Mouse (Mus musculus) adrenal gland, adult 2 months (tissue): ENCODE data around the gene Vstm5. TPM values are rescaled to one million over a fixed set of nuclear protein-coding genes. Genes with fewer than 3 reads are reported as not detected.

Source experiments
- DNase-seq: peaks from one replicate; pipeline ENCODE4 v3.0.0; 2021
- long read RNA-seq: library from polyadenylated mRNA; stranded (forward); transcript quantifications from one replicate; pipeline ENCODE4 v2.0.0, GENCODE M21; 2021
- polyA plus RNA-seq: library from polyadenylated mRNA; depleted of rRNA; stranded (reverse); fragments of >200 nt; gene quantifications from 2 replicates; pipeline ENCODE4 v1.2.3, GENCODE M21; 2012; rRNA removed
- total RNA-seq, 2 experiments: library from RNA; stranded (reverse); gene quantifications; 2 replicates each; pipeline ENCODE4 v1.2.3; 2021

Gene Vstm5
- total RNA-seq (1 to 10 TPM in 1 of 2 experiments, under 1 TPM in 1; 0.55 to 1.2 TPM), polyA plus RNA-seq (1.2 and 1.4 TPM in 2 replicates)
- long read RNA-seq, partial matches to known transcripts: 1 of 2 reads
- long read RNA-seq, other reads (novel, unspliced or antisense): 0 of 2 reads

- DNase-seq: peak; percentile 34
These were observed at the start of gene Vstm5 for GRCm38 (mm10) chr9:15239042-15239925. Gene Vstm5 (plus strand): TSS chr9:15239045.

DNA sequence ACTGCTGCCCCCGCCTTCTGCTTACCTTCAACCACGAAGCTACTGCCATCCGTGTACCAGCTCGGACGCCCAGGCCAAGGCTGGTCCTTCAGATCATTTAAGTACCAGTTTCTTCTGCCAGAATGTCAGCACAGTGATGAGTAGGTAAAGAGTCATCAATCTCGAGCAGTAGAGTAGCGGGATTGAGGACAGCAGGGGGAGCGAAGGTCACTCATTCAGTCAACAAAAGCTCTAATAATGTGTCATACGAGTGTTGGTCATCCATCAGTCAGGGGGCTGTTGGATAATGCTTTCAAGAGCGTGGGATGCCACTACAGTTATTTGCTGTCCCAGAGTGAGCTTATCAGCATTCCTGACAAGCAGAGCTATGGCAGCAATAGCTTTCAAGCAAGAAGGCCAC, 44.0 kb upstream of the Vstm5 start:
- peak; percentile 57 for DNase-seq

GRCm38 (mm10) chr9:15206631-15207030, 32.2 kb upstream of the Vstm5 start:
- no peak for DNase-seq

- no peak for DNase-seq
These were observed 29.5 kb upstream of the Vstm5 start for GRCm38 (mm10) chr9:15209320-15209719.

- DNase-seq: no peak
These were observed 27.0 kb upstream of the Vstm5 start for GRCm38 (mm10) chr9:15211876-15212275.

GRCm38 (mm10) chr9:15213695-15214094, 25.1 kb upstream of the Vstm5 start:
- no peak for DNase-seq

DNA sequence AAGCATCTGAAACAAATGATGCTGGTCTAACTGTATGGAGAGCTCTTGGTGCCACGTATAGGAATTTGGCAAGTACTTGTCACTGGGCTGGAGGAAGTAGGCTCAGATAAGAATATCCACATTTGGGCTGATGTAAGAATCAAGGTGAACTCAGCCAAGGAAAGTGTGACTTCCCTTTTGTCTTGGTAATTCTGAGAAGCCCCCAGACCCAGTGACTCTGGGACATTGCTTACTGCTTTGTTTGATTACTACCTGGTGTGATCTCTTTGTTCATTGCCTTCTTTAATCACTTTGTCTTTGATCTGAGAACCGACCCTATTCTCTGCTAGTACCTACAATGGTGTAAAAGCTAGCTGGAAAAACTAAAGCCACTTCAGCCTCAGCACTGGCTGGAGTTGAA, 13.9 kb upstream of the Vstm5 start:
- DNase-seq: no peak

GRCm38 (mm10) chr9:15232445-15232844, 6.4 kb upstream of the Vstm5 start:
- no peak for DNase-seq

DNA sequence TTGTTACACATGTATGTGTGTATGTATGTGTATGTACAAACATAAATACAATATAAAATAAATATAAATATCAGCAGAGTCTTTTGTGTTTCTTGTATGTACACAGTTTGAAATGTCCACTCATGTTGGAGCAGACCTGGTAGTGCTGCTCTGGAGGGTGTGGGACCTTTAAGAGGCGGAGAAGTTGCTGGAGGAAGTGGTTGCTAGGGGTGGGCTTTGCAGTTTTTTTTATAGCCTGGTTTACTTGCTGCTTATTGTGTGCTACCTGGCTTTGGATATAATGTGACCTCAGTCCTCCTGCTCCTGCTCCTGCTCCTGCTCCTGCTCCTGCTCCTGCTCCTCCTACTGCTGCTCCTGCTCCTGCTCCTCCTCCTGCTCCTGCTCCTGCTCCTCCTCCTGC, 5.2 kb upstream of the Vstm5 start:
- DNase-seq: no peak

DNA sequence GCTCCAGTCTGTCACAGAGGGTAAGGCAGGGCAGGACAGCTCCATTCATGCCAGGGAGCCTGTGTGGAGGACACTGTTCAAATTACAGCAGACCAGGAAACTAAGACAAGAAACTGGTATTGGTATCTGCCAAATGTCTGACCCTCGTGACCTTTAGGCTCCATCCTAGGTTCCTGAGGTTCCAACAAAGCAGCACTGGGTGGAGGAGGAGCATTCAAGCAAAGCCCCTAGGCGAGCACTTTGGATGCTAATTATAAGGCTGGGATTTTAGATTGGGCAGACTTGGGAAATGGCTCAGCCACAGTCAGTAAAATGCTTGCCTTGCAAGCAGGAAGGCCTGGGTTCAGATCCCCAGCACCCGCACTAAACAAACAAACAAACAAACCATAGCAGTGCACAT, 2.9 kb upstream of the Vstm5 start:
- DNase-seq: no peak

GRCm38 (mm10) chr9:15237516-15238296, 1.1 kb upstream of the Vstm5 start:
- no peak for DNase-seq

GRCm38 (mm10) chr9:15238297-15238990, 401 bp upstream of the Vstm5 start:
- DNase-seq: no peak

- no peak for DNase-seq
These were observed 1.2 kb downstream of the Vstm5 start for GRCm38 (mm10) chr9:15240006-15240405.

- no peak for DNase-seq
These were observed 2.2 kb downstream of the Vstm5 start for GRCm38 (mm10) chr9:15240863-15241595.

- peak; percentile 46 for DNase-seq
These were observed 2.7 kb downstream of the Vstm5 start for GRCm38 (mm10) chr9:15241596-15241939.

- DNase-seq: no peak
These were observed 3.3 kb downstream of the Vstm5 start for GRCm38 (mm10) chr9:15242130-15242529.

DNA sequence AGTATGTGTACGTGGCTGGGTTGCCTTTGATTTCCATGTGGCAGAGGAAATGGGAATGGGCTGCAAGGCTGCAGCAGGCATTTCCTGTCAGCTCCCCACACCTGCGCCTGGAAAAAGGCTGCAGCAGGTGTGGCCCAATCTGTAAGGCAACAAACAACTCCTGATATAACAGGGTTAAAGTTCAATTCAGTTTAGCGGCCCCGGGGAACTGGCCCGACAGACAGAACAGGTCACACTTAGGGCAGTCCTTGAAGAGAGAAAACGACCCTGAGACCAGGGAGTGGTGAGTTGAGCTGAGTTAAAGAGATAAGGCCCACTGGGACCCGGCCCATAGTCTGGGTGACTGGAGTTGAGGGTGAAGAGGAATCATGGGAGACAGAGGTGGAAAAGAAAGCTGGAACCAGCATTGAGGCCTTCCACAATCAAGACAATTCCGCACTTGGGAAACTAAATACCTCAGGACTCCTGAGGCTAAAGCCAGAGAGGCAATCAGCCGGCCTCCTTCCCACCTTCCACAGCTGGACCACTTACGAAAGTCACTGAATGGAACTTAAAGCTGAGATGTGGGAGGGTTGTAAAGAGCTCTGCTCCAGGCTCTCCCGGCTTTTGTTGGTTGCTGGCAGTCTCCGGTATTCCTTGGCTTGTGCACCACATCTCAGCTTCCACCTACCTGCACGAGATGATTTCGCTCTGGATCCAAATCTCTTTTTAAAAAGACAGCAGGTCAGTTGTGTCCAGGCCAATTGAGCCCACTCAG, 6.7 kb downstream of the Vstm5 start:
- no peak for DNase-seq

GRCm38 (mm10) chr9:15250376-15250775, 11.5 kb downstream of the Vstm5 start:
- no peak for DNase-seq

GRCm38 (mm10) chr9:15252196-15252595, 13.4 kb downstream of the Vstm5 start:
- no peak for DNase-seq

- no peak for DNase-seq
These were observed 15.7 kb downstream of the Vstm5 start for GRCm38 (mm10) chr9:15254501-15254900.

DNA sequence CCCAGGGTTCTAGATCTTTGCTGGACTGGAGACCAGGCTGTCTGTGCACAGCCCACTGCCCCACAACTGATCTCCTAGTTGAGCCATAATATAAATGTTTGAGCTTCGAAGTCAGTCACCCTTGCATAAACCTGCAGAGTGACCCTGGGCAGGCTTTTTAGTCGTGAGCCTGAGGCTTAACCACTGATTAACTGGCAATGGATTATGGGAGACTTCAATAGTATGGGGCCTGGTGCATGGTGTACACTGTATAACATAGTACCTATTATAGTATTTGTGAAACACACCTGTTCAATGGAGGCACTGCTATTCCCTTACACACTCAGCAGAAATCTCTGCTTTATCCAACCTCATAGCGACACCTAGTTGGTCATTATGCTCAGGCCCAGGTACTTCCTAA, 17.4 kb downstream of the Vstm5 start:
- no peak for DNase-seq
